Mouse (Mus musculus): ENCODE measurements around the gene Dag1.

GRCm38 (mm10) chr9:108301853-108302252, 38.1 kb upstream of the Dag1 start:
- TF ChIP-seq CTCF (IDR thresholded peaks at IDR 0.05; ENCODE audit: extremely low read depth, insufficient read depth, low read length) = no peak
- no peak for TF ChIP-seq POLR2A (IDR thresholded peaks at IDR 0.05; ENCODE audit: extremely low read depth, insufficient read depth, low read length)
